Mouse (Mus musculus) brain, adult 2 months (tissue): ENCODE measurements around the gene Krt73.

Source experiments
- DNase-seq: peaks from one replicate; pipeline ENCODE4 v3.0.0; 2011; ENCODE audit warnings: low read depth, low spot score

Krt73 gene

DNA sequence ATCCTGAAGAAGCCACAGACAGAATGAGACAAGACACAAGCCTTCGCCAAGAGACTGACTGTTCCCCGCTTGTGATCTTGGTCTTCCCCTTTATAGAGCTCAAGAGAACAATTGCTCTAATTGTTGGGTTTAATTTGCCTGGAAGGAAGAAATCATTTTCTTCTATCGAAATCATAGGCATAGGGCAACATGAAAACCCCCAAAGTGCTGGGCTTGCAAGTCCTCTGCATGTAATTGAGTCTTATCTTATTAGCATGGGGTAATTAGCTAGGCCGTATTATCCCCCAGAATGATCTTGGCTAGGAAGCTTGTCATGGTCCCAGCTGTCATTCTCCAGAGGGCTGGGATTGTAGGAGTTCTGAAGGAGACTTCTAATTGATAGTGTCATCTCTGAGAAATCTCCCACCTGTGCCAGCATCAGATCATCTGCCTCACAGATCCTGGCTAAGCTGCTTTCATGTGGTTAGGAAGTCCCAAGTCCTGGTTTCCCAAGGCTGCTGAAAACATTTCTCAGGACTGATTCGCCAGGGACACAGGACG is at the start of gene Krt73:
Gene Krt73 (minus strand): TSS at position 51 of the 540 bp plus-strand sequence.
- DNase-seq: peak; percentile 11

GRCm38 (mm10) chr15:101850694-101851093 is 48.5 kb upstream of the Krt73 start, which contains the start of gene Krt1:
Krt1 (minus strand) TSS chr15:101850794.
- DNase-seq: no peak

GRCm38 (mm10) chr15:101845971-101846403 is 43.8 kb upstream of the Krt73 start:
- peak; percentile 49 for DNase-seq

DNA sequence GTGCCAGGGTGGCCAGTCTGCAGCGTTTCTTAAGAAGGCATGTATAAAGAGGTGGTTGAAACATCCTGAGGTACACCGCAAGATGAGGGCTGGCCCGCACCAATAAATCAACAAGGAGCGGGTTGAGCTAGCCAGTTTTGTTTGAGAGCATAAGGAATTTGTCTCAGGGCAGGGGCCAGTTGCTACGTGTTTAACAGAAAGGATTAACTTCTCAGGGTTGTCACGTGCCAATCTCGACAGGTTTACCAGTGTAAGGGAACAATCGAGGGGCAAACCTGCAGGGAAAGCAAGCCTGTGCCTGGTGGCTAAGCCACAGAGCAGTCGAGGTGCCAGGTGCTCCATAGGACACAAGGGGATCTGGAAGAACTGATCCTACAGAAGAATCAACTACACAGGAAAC is 41.0 kb upstream of the Krt73 start:
- no peak for DNase-seq

DNA sequence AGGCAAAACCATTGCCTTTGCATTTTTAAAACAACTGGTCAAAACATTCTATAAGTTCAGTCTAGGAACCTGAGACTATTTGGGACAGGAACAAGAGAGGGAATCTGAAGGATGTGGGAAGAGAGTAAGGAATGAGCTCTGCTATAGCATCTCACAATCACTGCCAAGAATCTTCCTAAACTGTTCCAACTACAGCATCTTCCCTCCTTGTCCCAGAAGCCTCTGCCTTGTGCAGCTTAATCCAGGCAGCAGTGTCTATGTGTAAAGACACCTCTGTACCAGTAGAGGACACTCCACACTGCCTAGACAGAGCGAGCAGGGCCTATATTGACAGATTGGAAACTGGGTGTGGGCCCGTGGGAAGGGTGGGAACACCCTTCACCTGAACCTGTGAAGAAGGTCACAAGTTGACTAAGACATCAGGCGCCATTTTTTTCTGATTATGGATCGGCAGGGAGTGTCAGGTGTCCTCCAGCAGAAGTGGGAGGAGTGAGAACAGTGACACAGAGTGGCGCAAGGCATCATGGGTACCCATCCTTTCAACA is 32.7 kb upstream of the Krt73 start:
- DNase-seq: no peak

GRCm38 (mm10) chr15:101833131-101833530 is 31.0 kb upstream of the Krt73 start:
- DNase-seq: no peak

- DNase-seq: no peak
Observed at GRCm38 (mm10) chr15:101829441-101829840, 27.3 kb upstream of the Krt73 start.

DNA sequence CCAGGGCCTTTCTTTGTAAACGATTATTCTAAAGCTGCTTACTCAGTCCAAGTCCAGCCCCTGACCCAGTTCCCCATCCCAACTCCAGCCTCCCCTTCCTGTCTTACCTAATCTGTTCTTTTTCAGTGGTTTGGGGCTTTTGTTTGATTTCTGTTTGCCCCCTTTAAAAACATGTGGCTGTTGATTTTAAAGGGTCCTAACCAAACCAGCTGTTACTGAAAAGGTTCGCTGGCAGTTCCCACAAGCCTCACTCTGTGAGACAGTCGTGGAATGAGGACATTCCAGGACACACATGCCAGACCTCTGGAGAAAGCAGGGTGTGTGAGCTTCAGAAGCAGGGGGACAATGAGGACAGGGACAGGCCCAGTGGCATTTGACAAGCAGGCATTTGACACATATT is 19.6 kb upstream of the Krt73 start:
- DNase-seq: no peak

DNA sequence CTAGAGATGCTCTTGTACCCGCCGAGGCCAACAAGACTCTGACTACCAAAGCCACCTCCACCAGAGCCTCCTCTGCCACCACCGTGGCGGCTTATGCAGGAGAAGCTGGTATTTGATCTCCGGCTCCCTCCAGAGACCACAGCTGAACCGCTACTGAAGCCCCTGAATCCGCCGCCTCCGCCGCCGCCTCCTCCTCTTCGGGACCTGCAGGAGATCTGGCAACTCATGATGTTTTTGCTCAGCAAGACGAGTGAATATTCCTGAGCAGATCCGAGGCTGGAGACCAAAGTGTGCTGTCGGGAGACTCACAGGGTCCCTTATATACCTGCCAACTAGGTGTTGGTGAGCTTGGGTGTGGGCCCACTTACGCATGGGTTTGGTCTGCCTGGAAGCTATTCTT is 15.7 kb upstream of the Krt73 start, which contains the start of gene Krt2:
Gene Krt2 (minus strand): TSS at position 295 of the 400 bp plus-strand sequence.
- no peak for DNase-seq

DNA sequence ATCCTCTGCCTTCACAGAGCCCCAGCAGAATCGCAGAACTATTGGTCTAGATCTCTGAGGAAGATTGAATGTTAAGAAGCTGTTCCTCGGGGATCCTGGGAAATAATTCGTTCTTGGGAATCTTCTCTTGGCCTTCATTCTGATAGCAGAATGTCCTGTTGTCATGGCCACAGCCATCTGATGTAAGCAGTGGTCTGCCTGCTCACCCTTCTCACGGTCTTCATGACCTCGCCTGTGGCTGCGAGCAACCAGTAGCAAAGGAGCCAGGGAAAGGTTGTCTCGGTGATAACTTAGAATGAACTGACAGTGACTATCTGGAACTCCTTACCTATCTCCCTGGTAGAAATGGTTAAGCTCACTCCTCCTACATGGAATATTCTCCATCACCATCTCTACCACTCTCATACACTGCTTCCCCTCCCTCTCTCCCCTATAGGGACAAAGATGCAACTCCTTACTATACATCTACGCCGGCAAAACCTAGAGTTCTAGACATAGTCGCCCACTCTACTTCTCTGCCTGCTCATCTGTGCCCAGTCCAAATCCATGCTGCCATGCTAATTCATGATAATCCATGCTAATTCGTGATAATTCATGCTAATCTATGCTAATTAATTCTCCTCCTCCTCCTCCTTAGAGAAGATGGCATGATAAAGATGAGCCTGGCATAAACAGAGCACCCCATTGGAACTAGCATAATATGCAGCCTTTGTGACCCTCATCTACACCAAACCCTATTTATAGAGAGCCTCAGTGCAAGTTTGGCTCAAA is 1.1 kb upstream of the Krt73 start:
- DNase-seq: peak; percentile 77

- DNase-seq: peak; percentile 26
Observed at GRCm38 (mm10) chr15:101790867-101791266, 11.3 kb downstream of the Krt73 start.

DNA sequence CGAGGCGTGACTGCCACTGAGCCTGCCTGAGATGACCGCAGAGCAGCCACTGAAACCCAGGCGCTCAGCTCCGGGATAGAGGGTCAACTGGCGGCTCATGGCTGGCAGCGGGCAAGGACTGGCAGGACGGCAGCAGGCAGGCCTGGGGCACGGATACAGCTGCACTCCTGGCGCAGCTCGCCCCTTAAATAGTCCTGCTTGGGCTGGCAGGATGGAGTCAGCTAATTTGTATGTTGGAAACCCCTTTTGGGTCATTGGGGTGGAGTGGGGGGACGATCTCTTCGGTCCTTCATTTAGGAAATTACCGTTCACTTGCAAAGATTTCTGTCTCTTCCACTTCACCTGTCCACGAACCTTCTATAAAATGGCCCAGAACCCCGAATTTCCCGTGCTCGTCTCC is 15.8 kb downstream of the Krt73 start, which contains the start of gene Krt72:
Gene Krt72 (minus strand): TSS at position 101 of the 400 bp plus-strand sequence.
- DNase-seq: no peak

DNA sequence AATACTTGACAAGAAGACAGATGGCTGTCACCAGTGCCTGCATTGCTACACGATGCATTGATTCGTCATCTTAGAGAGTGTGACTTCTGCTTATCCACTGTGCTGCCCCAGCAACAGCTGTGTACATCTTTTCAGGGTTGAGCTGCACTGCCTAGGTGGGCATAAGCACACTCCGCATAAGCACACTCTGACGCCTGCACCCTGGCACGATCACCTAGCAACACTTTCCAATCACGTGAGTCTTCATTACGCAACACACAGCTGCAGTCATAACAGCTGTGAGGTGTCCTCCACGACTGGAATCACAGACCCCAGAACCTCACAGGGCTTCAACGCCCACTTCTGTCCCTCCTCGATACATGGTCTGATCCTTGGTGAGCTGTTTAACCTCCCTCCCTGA is 28.7 kb downstream of the Krt73 start:
- peak; percentile 35 for DNase-seq

DNA sequence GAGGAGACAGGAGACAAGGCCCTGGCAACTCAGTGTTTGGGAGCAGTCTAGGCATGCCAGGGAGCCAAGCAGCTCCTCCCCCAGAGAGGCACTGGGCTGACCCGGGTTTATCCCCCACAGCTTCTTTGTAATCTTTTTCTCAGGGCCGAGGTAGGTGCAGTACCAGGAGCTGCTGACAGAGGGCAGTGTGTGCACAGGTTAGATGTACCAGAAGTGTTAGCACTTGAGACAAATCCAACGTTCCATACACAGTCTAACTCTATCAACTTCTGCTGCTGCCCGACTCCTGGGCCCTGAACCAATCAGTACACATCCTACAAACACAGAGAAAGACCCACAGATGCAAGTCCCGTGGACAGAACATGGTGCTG is 29.4 kb downstream of the Krt73 start:
- DNase-seq: peak; percentile 83

GRCm38 (mm10) chr15:101772080-101772710 is 30.0 kb downstream of the Krt73 start:
- DNase-seq: peak; percentile 34

- no peak for DNase-seq
Observed at GRCm38 (mm10) chr15:101770226-101770625, 31.9 kb downstream of the Krt73 start.
